8 mouse cellular contexts compared by ENCODE assay signal in the genomic region with DNA sequence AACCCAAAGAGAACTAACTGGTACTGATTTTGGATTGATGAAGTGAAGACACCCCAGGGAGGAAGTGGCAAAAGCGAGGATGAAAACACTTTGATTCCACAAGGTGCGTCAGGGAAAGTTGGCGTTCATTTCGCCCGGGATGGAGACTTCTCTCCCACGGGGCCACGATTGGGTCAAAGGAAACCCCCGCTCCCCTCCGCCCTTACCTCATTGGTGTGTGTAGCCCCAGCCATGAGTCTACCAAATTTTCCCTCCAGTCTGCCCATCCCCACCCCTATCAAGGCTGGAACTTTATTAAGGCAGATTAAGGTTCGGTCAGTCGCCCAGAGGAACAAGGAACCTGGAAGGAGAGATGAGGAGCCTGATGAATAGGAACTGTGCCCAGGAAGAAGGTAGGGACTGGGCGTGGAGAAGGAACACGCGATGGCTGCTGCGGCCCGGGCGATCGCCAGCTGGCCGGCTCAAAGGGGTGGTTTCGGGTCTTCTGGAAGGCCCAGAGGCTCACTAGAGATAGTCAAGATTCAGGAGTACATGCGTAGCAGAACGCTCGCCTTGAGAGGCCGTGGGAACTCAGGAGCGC. TPM values are rescaled to one million over a fixed set of nuclear protein-coding genes. Genes with fewer than 3 reads are reported as not detected.
DNase-seq lines count a peak whose midpoint lies in the region; ATAC-seq and TF ChIP-seq lines count a peak whose summit lies in the region.

A gene (plus strand): TSS at position 287 of the 580 bp plus-strand sequence.

- peak within 1 kb of the TSS; percentile 81 for H3K4me3 ChIP-seq in kidney, embryonic 16.5 days (ENCODE audit: low read length)
- peak within 1 kb of the TSS; percentile 86 to 87 for H3K4me3 ChIP-seq in MEL (ENCODE audit: control insufficient read depth in 1 of 2, insufficient read depth in 1 of 2, low read depth in 2 of 2, low read length in 2 of 2)
- H3K4me3 ChIP-seq in forebrain, embryonic 13.5 days, result peak within 1 kb of the TSS; percentile 79
- H3K4me3 ChIP-seq in hindbrain, embryonic 11.5 days (ENCODE audit: low read depth, low read length), result peak within 1 kb of the TSS; percentile 49
- peak within 1 kb of the TSS; percentile 81 for H3K4me3 ChIP-seq in limb, embryonic 15.5 days

- H3K4me1 ChIP-seq in kidney, embryonic 16.5 days (ENCODE audit: insufficient read depth, low read length), result peaks cover 7% of the 10 kb centered on the region; the same call in 1 of the 2 replicates
- peaks cover 4 to 12% of the 10 kb centered on the region in 2 experiments; a peak in 3 of 4 replicates for H3K4me1 ChIP-seq in MEL (ENCODE audit: control insufficient read depth in 1 of 2, insufficient read depth in 2 of 2, low read length in 2 of 2)
- H3K4me1 ChIP-seq in forebrain, embryonic 13.5 days, result peaks cover 36% of the 10 kb centered on the region
- H3K4me1 ChIP-seq in hindbrain, embryonic 11.5 days (replicated peaks; ENCODE audit: control insufficient read depth, insufficient read depth, low read length), result 0 out of 2 replicates have a peak, but pooled peaks cover 3% of the 10 kb centered on the region
- H3K4me1 ChIP-seq in limb, embryonic 15.5 days, result peaks cover 38% of the 10 kb centered on the region

- no peaks in the 10 kb centered on the region for H3K9me3 ChIP-seq in kidney, embryonic 16.5 days (ENCODE audit: low read length)
- no peaks in the 10 kb centered on the region for H3K9me3 ChIP-seq in MEL (replicated peaks; ENCODE audit: insufficient read depth, low read length)
- H3K9me3 ChIP-seq in forebrain, embryonic 13.5 days (replicated peaks), result no peaks in the 10 kb centered on the region
- no peaks in the 10 kb centered on the region for H3K9me3 ChIP-seq in hindbrain, embryonic 11.5 days (ENCODE audit: control insufficient read depth, low read length)
- H3K9me3 ChIP-seq in limb, embryonic 15.5 days, result no peaks in the 10 kb centered on the region

- peak within 1 kb of the TSS; percentile 82 for H3K9ac ChIP-seq in kidney, embryonic 16.5 days (replicated peaks; ENCODE audit: low read length)
- H3K9ac ChIP-seq in MEL (ENCODE audit: control insufficient read depth, low read depth, low read length, poor library complexity, severe bottlenecking), result peak within 1 kb of the TSS; percentile 88
- H3K9ac ChIP-seq in forebrain, embryonic 13.5 days, result peak within 1 kb of the TSS; percentile 81
- H3K9ac ChIP-seq in hindbrain, embryonic 11.5 days (ENCODE audit: low read depth, low read length), result peak within 1 kb of the TSS; percentile 72
- peak within 1 kb of the TSS; percentile 74 for H3K9ac ChIP-seq in limb, embryonic 15.5 days

- peak; percentile 68 for ATAC-seq in kidney, embryonic 16.5 days (ENCODE audit: low FRiP score, low TSS enrichment)
- peak; percentile 50 for ATAC-seq in forebrain, embryonic 13.5 days
- ATAC-seq in hindbrain, embryonic 11.5 days (ENCODE audit: low FRiP score), result peak; percentile 48
- ATAC-seq in limb, embryonic 15.5 days (ENCODE audit: insufficient number of reproducible peaks, low FRiP score, low TSS enrichment, low read depth), result peak; percentile 57

- peaks cover 8% of the 10 kb centered on the region; the same call in 1 of the 2 replicates for H3K36me3 ChIP-seq in kidney, embryonic 16.5 days (ENCODE audit: insufficient read depth, low read length)
- H3K36me3 ChIP-seq in MEL (ENCODE audit: control insufficient read depth in 1 of 2, insufficient read depth in 2 of 2, low read length in 2 of 2), result peaks cover 0 to 6% of the 10 kb centered on the region in 2 experiments; a peak in 2 of 4 replicates
- 0 out of 2 replicates have a peak, but pooled peaks cover 11% of the 10 kb centered on the region for H3K36me3 ChIP-seq in forebrain, embryonic 13.5 days (ENCODE audit: poor library complexity, severe bottlenecking)
- no peaks in the 10 kb centered on the region for H3K36me3 ChIP-seq in hindbrain, embryonic 11.5 days (ENCODE audit: control insufficient read depth, insufficient read depth, low read length)
- peaks cover 19% of the 10 kb centered on the region for H3K36me3 ChIP-seq in limb, embryonic 15.5 days

- no peak for TF ChIP-seq CTCF in MEL (IDR thresholded peaks at IDR 0.05 in 2 of 3, conservative IDR thresholded peaks at IDR 0.05 in 1 of 3; ENCODE audit: control insufficient read depth in 1 of 3, insufficient read depth in 1 of 3, low read depth in 2 of 3, low read length in 3 of 3, poor library complexity in 1 of 3, severe bottlenecking in 1 of 3)

- peaks cover 1% of the 10 kb centered on the region; the same call in 1 of the 2 replicates for H3K79me2 ChIP-seq in MEL (ENCODE audit: control insufficient read depth, insufficient read depth, low read length, poor library complexity)

- peak within 1 kb of the TSS; percentile 82 for H3K4me2 ChIP-seq in kidney, embryonic 16.5 days (replicated peaks; ENCODE audit: low read depth, low read length)
- peak within 1 kb of the TSS; percentile 87 for H3K4me2 ChIP-seq in forebrain, embryonic 13.5 days
- peak within 1 kb of the TSS; percentile 75 for H3K4me2 ChIP-seq in hindbrain, embryonic 11.5 days (replicated peaks; ENCODE audit: low read depth, low read length)
- peak within 1 kb of the TSS; percentile 71 for H3K4me2 ChIP-seq in limb, embryonic 15.5 days

- DNase-seq in kidney, adult 11 months, result no peak
- no peak for DNase-seq in MEL (ENCODE audit: low read depth, low spot score)
- DNase-seq in hindbrain, embryonic 11.5 days (ENCODE audit: low spot score), result no peak
- DNase-seq in spleen, postnatal 36 days (ENCODE audit: low spot score in 2 of 2), result peak; percentile 16 to 34
- no peak for DNase-seq in right cerebral cortex, postnatal 36 days (ENCODE audit: low spot score in 2 of 2)

- no peaks in the 10 kb centered on the region for H3K27me3 ChIP-seq in kidney, embryonic 16.5 days (ENCODE audit: insufficient read depth, low read length)
- H3K27me3 ChIP-seq in MEL (ENCODE audit: control insufficient read depth in 1 of 2, insufficient read depth in 2 of 2, low read length in 2 of 2), result peaks cover 7 to 10% of the 10 kb centered on the region in 2 experiments
- no peaks in the 10 kb centered on the region; the same call in 1 of the 2 replicates for H3K27me3 ChIP-seq in forebrain, embryonic 13.5 days
- no peaks in the 10 kb centered on the region for H3K27me3 ChIP-seq in hindbrain, embryonic 11.5 days (ENCODE audit: control insufficient read depth, insufficient read depth, low read length)
- H3K27me3 ChIP-seq in limb, embryonic 15.5 days, result no peaks in the 10 kb centered on the region

- no peak for TF ChIP-seq RAD21 in MEL (IDR thresholded peaks at IDR 0.05; ENCODE audit: low read depth, low read length)

- peak within 1 kb of the TSS; percentile 69 for H3K27ac ChIP-seq in kidney, embryonic 16.5 days (ENCODE audit: low read length)
- H3K27ac ChIP-seq in MEL (ENCODE audit: control insufficient read depth, low read depth, low read length), result peak within 1 kb of the TSS; percentile 48
- peak within 1 kb of the TSS; percentile 59 for H3K27ac ChIP-seq in forebrain, embryonic 13.5 days
- H3K27ac ChIP-seq in hindbrain, embryonic 11.5 days (ENCODE audit: low read depth, low read length), result peak within 1 kb of the TSS; percentile 44; the same call in 1 of the 2 replicates
- H3K27ac ChIP-seq in limb, embryonic 15.5 days, result peak within 1 kb of the TSS; percentile 93

- TF ChIP-seq EP300 in MEL (IDR thresholded peaks at IDR 0.05; ENCODE audit: low read depth in 1 of 2, low read length in 2 of 2), result no peak

- no peak for TF ChIP-seq POLR2A in MEL (IDR thresholded peaks at IDR 0.05; ENCODE audit: control insufficient read depth in 1 of 2, insufficient read depth in 1 of 2, low read depth in 1 of 2, low read length in 2 of 2, poor library complexity in 1 of 2)

- WGBS in kidney, embryonic 16.5 days, result 2% methylated on average over 25 of the region's 25 CpGs
- WGBS in forebrain, embryonic 13.5 days, result 3% methylated on average over 25 of the region's 25 CpGs
- WGBS in hindbrain, embryonic 11.5 days, result 1% methylated on average over 25 of the region's 25 CpGs
- 2% methylated on average over 25 of the region's 25 CpGs for WGBS in limb, embryonic 15.5 days

TF ChIP-seq in MEL, 35 proteins besides CTCF, POLR2A, EP300 and RAD21:
- TF ChIP-seq NELFE (IDR thresholded peaks at IDR 0.05; ENCODE audit: low read depth, low read length) (no peak), GATA1 (IDR thresholded peaks at IDR 0.05; ENCODE audit: low read depth, low read length) (no peak), USF1 (IDR thresholded peaks at IDR 0.05; ENCODE audit: low read depth, low read length) (no peak)

RNA-seq across cellular contexts. Expression of the gene that starts here (rescaled TPM):
- polyA plus RNA-seq in kidney, embryonic 16.5 days (2015; fragmentation: Nextera tagmentation; extraction: Ambion mirVana), result 16.0 and 16.1 TPM in 2 replicates
- 3.4 and 3.8 TPM in 2 replicates for total RNA-seq in MEL (2012; rRNA removed)
- 1 to 10 TPM in 1 of 2 experiments, not detected in 1; 8.3 TPM for polyA plus RNA-seq in MEL (2012; ENCODE audit: insufficient read depth in 1 of 2, insufficient read length in 2 of 2, low read depth in 1 of 2, low replicate concordance in 2 of 2, missing spikeins in 1 of 2)
- polyA plus RNA-seq in forebrain, embryonic 13.5 days (2015; fragmentation: Nextera tagmentation; extraction: Ambion mirVana), result 10.5 and 11.3 TPM in 2 replicates
- polyA plus RNA-seq in hindbrain, embryonic 11.5 days (2014; fragmentation: Nextera tagmentation; extraction: Ambion mirVana), result 8.0 and 8.2 TPM in 2 replicates
- 16.4 and 18.8 TPM in 2 replicates for polyA plus RNA-seq in limb, embryonic 15.5 days (2015; fragmentation: Nextera tagmentation; extraction: Ambion mirVana)

Comparison
In these comparisons a context has a peak if more than half of its experiments do, and no peak if none do; other contexts are left out.
1. DNase-seq: peak in spleen, postnatal 36 days (2 of 2); none in kidney, adult 11 months (single experiment), MEL (single experiment), hindbrain, embryonic 11.5 days (single experiment) and right cerebral cortex, postnatal 36 days (0 of 2).
2. Peak in every context shown above with its lines, with median percentiles within 50 percentile points of each other: ATAC-seq, H3K27ac ChIP-seq, H3K4me2 ChIP-seq, H3K4me3 ChIP-seq and H3K9ac ChIP-seq.